Mouse (Mus musculus): ENCODE results near the gene Hdhd5. TPM values are rescaled to one million over a fixed set of nuclear protein-coding genes. Genes with fewer than 3 reads are reported as not detected.

Hdhd5 gene
- 17.1 and 19.1 TPM in 2 replicates for polyA plus RNA-seq (2016; fragmentation: Nextera tagmentation; extraction: Ambion mirVana)

GRCm38 (mm10) chr6:120531020-120531965 lies at the start of gene Hdhd5:
Gene Hdhd5 (minus strand): TSS chr6:120531319.
- peak; percentile 99 for ATAC-seq (ENCODE audit: low FRiP score)
- Histone ChIP-seq H3K9ac (peak within 1 kb of the TSS; percentile 88), H3K27ac (peak within 1 kb of the TSS; percentile 57; the same call in 1 of the 2 replicates), H3K4me2 (peak within 1 kb of the TSS; percentile 58), H3K4me3 (replicated peaks) (peak within 1 kb of the TSS; percentile 85), H3K9me3 (no peaks in the 10 kb centered on the region), H3K27me3 (no peaks in the 10 kb centered on the region), H3K36me3 (replicated peaks) (no peaks in the 10 kb centered on the region), H3K4me1 (peaks cover 17% of the 10 kb centered on the region)
- under 1% methylated on average over 75 of the region's 75 CpGs for WGBS

DNA sequence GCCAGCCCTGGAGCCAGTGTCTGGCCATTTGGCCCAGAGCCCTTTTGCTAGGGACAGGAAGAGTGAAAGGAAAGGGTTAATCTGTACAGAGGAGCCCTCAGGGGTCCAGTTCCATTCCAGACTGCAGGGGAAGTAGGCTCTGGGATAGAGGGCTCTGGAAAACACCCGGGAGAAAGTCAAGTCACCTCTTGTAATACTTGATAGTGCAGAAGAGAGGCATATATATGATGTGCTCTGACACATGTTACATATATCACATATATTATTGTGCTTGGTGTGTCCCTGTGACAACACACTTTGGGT lies 49.5 kb upstream of the Hdhd5 start:
- peak overlapping the region; percentile 88 for H3K4me2 ChIP-seq
- WGBS, result 0% methylated on average over 1 of the region's 1 CpGs
- H3K4me3 ChIP-seq (replicated peaks), result peak overlapping the region; percentile 37
- peak overlapping the region; percentile 48; the same call in 1 of the 2 replicates for H3K9ac ChIP-seq
- H3K4me1 ChIP-seq, result peaks cover 33% of the 10 kb centered on the region
- peak overlapping the region; percentile 83 for H3K27ac ChIP-seq
- no peaks in the 10 kb centered on the region for H3K36me3 ChIP-seq (replicated peaks)
- 0 out of 2 replicates have a peak, but pooled peaks have one; percentile 13 for ATAC-seq (ENCODE audit: low FRiP score)
- H3K9me3 ChIP-seq, result no peaks in the 10 kb centered on the region
- H3K27me3 ChIP-seq, result 0 out of 2 replicates have a peak, but pooled peaks cover 4% of the 10 kb centered on the region

DNA sequence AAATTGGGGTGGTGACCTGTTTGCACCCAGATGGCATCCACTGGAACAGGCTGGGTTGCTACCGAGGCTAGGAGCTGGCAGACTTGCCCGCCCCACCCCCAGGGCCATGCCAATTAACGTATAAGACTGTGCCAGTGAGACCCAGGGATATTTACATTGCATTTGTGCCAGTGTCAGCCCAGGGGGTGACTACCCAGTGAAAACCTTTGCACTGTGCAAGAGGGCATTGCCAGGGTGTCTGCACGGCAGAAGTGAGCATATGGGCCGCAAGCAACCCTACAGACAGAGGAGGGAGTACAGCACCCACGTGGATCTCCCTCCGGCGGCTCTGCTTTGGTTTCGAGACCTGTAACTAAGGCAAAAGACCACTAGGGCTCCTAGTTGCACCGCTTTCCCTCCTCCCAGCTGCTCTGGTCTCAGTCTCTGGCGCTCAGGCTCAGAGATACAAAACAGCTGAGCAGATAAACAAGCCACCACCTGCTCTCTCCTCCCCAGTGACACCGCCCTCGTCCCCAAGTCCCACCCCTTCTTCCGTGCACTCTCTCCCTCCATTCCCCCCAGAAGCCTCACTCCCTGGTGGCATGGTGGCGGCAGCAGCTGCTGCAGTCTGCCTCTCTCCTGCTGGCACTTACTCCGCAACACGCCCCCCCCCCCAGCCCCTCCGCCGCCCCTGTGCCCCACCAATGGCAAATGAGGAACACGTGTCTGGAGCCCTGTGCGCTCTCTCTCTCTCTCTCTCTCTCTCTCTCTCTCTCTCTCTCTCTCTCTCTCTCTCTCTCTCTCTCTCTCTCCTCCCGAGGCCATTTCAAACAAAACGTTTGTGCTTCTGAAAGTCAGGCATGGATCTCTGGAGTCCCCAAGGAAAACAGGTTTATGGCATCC lies 49.0 kb upstream of the Hdhd5 start:
- Histone ChIP-seq H3K27me3 (0 out of 2 replicates have a peak, but pooled peaks cover 4% of the 10 kb centered on the region), H3K27ac (peak overlapping the region; percentile 83), H3K9ac (peak overlapping the region; percentile 48), H3K4me1 (peaks cover 31% of the 10 kb centered on the region), H3K36me3 (replicated peaks) (no peaks in the 10 kb centered on the region), H3K9me3 (no peaks in the 10 kb centered on the region), H3K4me2 (peak overlapping the region; percentile 88), H3K4me3 (replicated peaks) (peak overlapping the region; percentile 37)
- peak; percentile 92 for ATAC-seq (ENCODE audit: low FRiP score)
- WGBS, result 0% methylated on average over 20 of the region's 23 CpGs

GRCm38 (mm10) chr6:120579110-120579830 lies 48.2 kb upstream of the Hdhd5 start:
- peak; percentile 54 for ATAC-seq (ENCODE audit: low FRiP score)
- H3K27ac ChIP-seq, result peak overlapping the region; percentile 83
- 0 out of 2 replicates have a peak, but pooled peaks cover 4% of the 10 kb centered on the region for H3K27me3 ChIP-seq
- H3K9me3 ChIP-seq, result no peaks in the 10 kb centered on the region
- H3K4me1 ChIP-seq, result peaks cover 31% of the 10 kb centered on the region
- H3K4me3 ChIP-seq (replicated peaks), result peak overlapping the region; percentile 37
- peak overlapping the region; percentile 88 for H3K4me2 ChIP-seq
- peak overlapping the region; percentile 48 for H3K9ac ChIP-seq
- under 1% methylated on average over 21 of the region's 21 CpGs for WGBS
- H3K36me3 ChIP-seq (replicated peaks), result no peaks in the 10 kb centered on the region

DNA sequence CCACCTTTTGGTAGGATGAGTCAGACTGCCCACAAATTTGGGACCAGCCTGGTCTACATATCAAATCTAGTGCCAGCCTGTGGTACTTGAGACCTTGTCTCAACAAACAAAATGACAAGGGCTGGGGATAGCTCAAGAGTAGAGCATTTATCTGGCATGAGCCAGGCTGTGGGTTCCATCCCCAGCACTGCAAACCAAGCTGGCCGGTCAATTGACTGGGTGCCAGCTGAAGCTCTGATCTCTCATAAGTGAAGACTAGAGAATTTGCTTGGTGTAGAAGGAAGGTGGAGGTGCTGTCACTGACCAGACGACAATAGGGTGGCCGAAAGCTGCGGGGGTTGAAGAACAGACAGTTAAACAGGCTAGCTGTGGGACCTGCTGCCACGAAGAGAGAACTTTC lies 47.4 kb upstream of the Hdhd5 start:
- Histone ChIP-seq H3K36me3 (replicated peaks) (no peaks in the 10 kb centered on the region), H3K4me3 (replicated peaks) (no peak overlapping the region), H3K4me1 (peaks cover 31% of the 10 kb centered on the region), H3K9me3 (no peaks in the 10 kb centered on the region), H3K27me3 (0 out of 2 replicates have a peak, but pooled peaks cover 4% of the 10 kb centered on the region), H3K9ac (peak overlapping the region; percentile 48; the same call in 1 of the 2 replicates), H3K27ac (no peak overlapping the region), H3K4me2 (no peak overlapping the region)
- WGBS, result 46% methylated on average over 5 of the region's 5 CpGs
- ATAC-seq (ENCODE audit: low FRiP score), result no peak

GRCm38 (mm10) chr6:120572372-120572771 lies 41.3 kb upstream of the Hdhd5 start:
- H3K4me3 ChIP-seq (replicated peaks), result no peak overlapping the region
- WGBS, result 73% methylated on average over 1 of the region's 1 CpGs
- H3K4me2 ChIP-seq, result no peak overlapping the region
- H3K27ac ChIP-seq, result no peak overlapping the region
- ATAC-seq (ENCODE audit: low FRiP score), result no peak
- no peak overlapping the region for H3K9ac ChIP-seq
- H3K27me3 ChIP-seq, result no peaks in the 10 kb centered on the region
- H3K4me1 ChIP-seq, result peaks cover 2% of the 10 kb centered on the region; the same call in 1 of the 2 replicates
- no peaks in the 10 kb centered on the region for H3K36me3 ChIP-seq (replicated peaks)
- no peaks in the 10 kb centered on the region for H3K9me3 ChIP-seq

DNA sequence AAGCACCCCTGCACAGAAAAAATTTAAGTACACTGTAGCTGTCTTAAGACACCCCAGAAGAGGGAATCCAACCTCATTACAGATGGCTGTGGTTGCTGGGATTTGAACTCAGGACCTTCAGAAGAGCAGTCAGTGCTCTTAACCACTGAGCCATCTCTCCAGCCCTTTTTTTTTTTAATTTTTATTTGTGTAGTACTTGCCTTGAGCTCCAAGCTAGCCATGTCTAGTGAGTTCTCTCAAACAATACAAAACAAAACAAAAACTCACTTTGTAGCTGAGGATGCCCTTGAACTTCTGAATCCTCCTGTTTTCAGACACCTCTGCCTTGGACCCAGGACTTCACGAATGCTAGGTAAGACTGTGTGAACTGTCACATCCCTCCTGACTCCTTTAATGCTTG lies 37.1 kb upstream of the Hdhd5 start:
- no peak overlapping the region for H3K4me3 ChIP-seq (replicated peaks)
- 88% methylated on average over 1 of the region's 1 CpGs for WGBS

DNA sequence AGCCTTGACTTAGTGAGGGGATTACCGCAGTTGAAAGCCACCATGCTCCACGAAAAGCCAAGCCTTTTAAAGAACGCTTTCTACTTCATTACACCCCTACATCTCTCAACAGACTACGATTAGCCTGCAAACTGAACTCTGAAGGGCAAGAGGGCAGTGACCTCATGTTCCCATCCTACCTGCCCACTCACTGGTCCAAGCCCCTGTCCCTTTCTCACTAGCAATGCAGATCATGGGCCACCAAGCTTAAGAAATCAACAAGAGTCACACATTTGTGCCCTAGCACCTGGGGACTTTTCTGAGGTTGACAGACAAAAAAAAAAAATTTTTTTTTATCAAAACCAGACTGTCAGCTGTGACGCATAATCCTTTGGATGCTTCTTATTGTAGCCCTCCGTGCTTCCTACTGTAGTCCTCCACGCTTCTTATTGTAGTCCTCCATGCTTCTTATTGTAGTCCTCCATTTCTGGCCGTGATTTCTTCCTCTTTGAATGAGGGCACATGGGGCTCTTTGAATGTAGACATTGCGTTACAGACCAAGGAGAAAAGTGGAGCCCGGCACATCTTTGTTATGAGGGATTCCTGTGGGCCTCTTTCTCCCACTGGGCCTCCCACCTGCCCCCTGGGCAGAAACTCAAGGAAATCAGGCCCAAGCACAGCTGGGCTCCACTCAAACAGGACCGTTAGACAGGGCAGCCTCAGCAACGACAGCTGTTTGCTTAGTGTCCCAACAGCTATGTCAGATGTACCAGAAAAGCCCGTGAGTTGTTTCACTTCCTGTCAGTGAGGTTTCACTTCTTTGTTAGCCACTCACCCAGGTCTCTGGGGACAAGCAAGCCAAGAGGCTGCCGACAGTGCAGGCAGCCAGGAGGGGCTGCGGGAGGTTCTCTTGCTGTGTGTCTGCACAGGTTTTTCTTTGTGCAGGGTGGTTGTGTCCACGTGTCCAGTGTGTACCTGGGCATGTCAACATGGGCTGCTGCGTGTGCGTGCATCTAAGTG lies 36.1 kb upstream of the Hdhd5 start:
- Histone ChIP-seq H3K9ac (no peak overlapping the region), H3K4me1 (peaks cover 5% of the 10 kb centered on the region; the same call in 1 of the 2 replicates), H3K27ac (0 out of 2 replicates have a peak overlapping the region, but pooled peaks have one; percentile 27), H3K9me3 (no peaks in the 10 kb centered on the region), H3K36me3 (replicated peaks) (no peaks in the 10 kb centered on the region), H3K27me3 (no peaks in the 10 kb centered on the region), H3K4me2 (no peak overlapping the region), H3K4me3 (replicated peaks) (no peak overlapping the region)
- WGBS, result 67% methylated on average over 18 of the region's 18 CpGs
- ATAC-seq (ENCODE audit: low FRiP score), result no peak

More for the DNA sequence above, 37.1 kb upstream of the Hdhd5 start:
- Histone ChIP-seq H3K4me1 (peaks cover 5% of the 10 kb centered on the region; the same call in 1 of the 2 replicates), H3K27ac (no peak overlapping the region), H3K9ac (no peak overlapping the region), H3K36me3 (replicated peaks) (no peaks in the 10 kb centered on the region), H3K4me2 (no peak overlapping the region), H3K27me3 (no peaks in the 10 kb centered on the region), H3K9me3 (no peaks in the 10 kb centered on the region)
- no peak for ATAC-seq (ENCODE audit: low FRiP score)

DNA sequence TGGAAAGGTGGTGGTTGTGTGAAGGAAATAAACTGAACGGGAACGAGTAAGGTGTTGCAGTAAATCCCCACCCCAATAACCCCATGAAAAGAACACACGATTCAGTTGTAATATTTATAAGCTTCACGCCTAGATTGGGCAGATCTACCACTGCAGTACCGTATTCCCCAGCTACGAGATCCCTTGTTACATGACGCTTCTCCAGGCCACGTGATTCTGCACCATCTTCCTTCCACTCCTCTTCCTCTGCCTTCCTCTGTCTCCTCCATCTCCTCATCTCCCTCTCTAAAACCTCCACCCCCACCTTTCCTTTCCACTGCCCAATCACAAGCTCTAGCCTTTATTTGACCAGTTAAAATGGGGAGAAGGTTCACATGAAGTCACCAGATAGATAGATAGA lies 25.5 kb upstream of the Hdhd5 start:
- WGBS, result 88% methylated on average over 8 of the region's 8 CpGs
- Histone ChIP-seq H3K9ac (no peak overlapping the region), H3K4me1 (no peaks in the 10 kb centered on the region), H3K27ac (no peak overlapping the region), H3K4me3 (replicated peaks) (no peak overlapping the region), H3K36me3 (replicated peaks) (no peaks in the 10 kb centered on the region), H3K9me3 (no peaks in the 10 kb centered on the region), H3K27me3 (no peaks in the 10 kb centered on the region), H3K4me2 (no peak overlapping the region)
- ATAC-seq (ENCODE audit: low FRiP score), result no peak

- Histone ChIP-seq H3K9ac (no peak overlapping the region), H3K4me2 (no peak overlapping the region), H3K27ac (no peak overlapping the region), H3K4me1 (no peaks in the 10 kb centered on the region), H3K4me3 (replicated peaks) (no peak overlapping the region), H3K9me3 (no peaks in the 10 kb centered on the region), H3K36me3 (replicated peaks) (no peaks in the 10 kb centered on the region), H3K27me3 (no peaks in the 10 kb centered on the region)
- no peak for ATAC-seq (ENCODE audit: low FRiP score)
- 90% methylated on average over 6 of the region's 6 CpGs for WGBS
These were observed 25.0 kb upstream of the Hdhd5 start for GRCm38 (mm10) chr6:120555983-120556567.

Measured in forebrain, embryonic 12.5 days (tissue).